Mouse (Mus musculus) midbrain, embryonic 15.5 days (tissue): ENCODE data around the gene Nfic. TPM values are rescaled to one million over a fixed set of nuclear protein-coding genes. Genes with fewer than 3 reads are reported as not detected.

Experiments
- ATAC-seq: fragments of 200-750 bp; cut with Nextera tagmentation; replicated peaks from 2 replicates; pipeline ENCODE4 v1.8.0; 2017; ENCODE audit warnings: moderate TSS enrichment
- H3K27ac ChIP-seq: fragments of 300-500 bp; sonication (generic); 2 replicates; pipeline ENCODE4 v1.5.1; 2015; ENCODE audit warnings: mild to moderate bottlenecking, inconsistent platforms
- H3K27me3 ChIP-seq: fragments of 300-500 bp; sonication (generic); replicated peaks from 2 replicates; pipeline ENCODE4 v1.6.1; 2015; ENCODE audit warnings: inconsistent platforms
- H3K36me3 ChIP-seq: fragments of 300-500 bp; sonication (generic); replicated peaks from 2 replicates; pipeline ENCODE4 v1.6.1; 2015; ENCODE audit warnings: inconsistent platforms
- H3K4me1 ChIP-seq: fragments of 300-500 bp; sonication (generic); 2 replicates; pipeline ENCODE4 v1.6.1; 2015; ENCODE audit warnings: inconsistent platforms
- H3K4me2 ChIP-seq: fragments of 300-500 bp; sonication (generic); 2 replicates; pipeline ENCODE4 v1.6.1; 2015; ENCODE audit warnings: inconsistent platforms, mild to moderate bottlenecking, moderate library complexity
- H3K4me3 ChIP-seq: fragments of 300-500 bp; sonication (generic); 2 replicates; pipeline ENCODE4 v1.5.1; 2015; ENCODE audit warnings: mild to moderate bottlenecking, inconsistent platforms
- H3K9ac ChIP-seq: fragments of 300-500 bp; sonication (generic); 2 replicates; pipeline ENCODE4 v1.6.1; 2015; ENCODE audit warnings: mild to moderate bottlenecking, inconsistent platforms
- H3K9me3 ChIP-seq: fragments of 300-500 bp; sonication (generic); 2 replicates; pipeline ENCODE4 v1.6.1; 2016; ENCODE audit warnings: inconsistent platforms
- WGBS: fragments of 180-500 bp; shearing (Covaris S2); methylation state at CpG from one replicate; pipeline ENCODE4 v1.1.7; 2015; ENCODE audit warnings: mixed read lengths; 5-methylcytosine and 5-hydroxymethylcytosine counted together
- polyA plus RNA-seq: library from polyadenylated mRNA; unstranded; fragments of >200 nt; fragmentation: Nextera tagmentation; extraction: Ambion mirVana; gene quantifications from 2 replicates; pipeline ENCODE4 v1.2.1, GENCODE M21; 2015

The Nfic gene
- polyA plus RNA-seq, 1 experiment from 2014 or later, result 18.1 TPM

DNA sequence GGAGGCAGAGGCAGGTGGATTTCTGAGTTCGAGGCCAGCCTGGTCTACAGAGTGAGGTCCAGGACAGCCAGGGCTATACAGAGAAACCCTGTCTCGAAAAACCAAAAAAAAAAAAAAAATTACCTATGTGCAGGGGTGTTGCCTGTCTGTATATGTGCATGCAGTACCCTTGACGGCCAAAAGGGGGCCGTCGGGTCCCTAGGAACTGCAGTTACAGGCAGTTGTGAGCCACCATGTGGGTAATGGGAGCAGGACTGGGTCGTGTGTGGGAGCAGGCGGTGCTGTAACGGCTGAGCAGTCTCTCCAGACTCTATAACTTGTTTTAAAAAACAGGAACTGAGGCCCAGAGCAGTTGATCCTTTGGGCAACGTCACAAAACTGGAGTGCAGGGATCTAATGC is 28.5 kb upstream of the Nfic start:
- Histone ChIP-seq H3K4me3 (no peak overlapping the region), H3K9me3 (no peaks in the 10 kb centered on the region), H3K36me3 (peaks cover 20% of the 10 kb centered on the region; the same call in 1 of the 2 replicates), H3K4me2 (0 out of 2 replicates have a peak overlapping the region, but pooled peaks have one; percentile 6), H3K27me3 (no peaks in the 10 kb centered on the region), H3K4me1 (peaks cover 40% of the 10 kb centered on the region), H3K27ac (peak overlapping the region; percentile 78), H3K9ac (no peak overlapping the region)
- WGBS, result 13% methylated on average over 9 of the region's 9 CpGs
- no peak for ATAC-seq

- peak within 1 kb of the TSS; percentile 77 for H3K4me2 ChIP-seq
- H3K36me3 ChIP-seq, result peaks cover 10% of the 10 kb centered on the region; the same call in 1 of the 2 replicates
- no peaks in the 10 kb centered on the region for H3K9me3 ChIP-seq
- peaks cover 55% of the 10 kb centered on the region for H3K4me1 ChIP-seq
- H3K27me3 ChIP-seq, result no peaks in the 10 kb centered on the region
- WGBS, result 0% methylated on average over 36 of the region's 36 CpGs
- H3K27ac ChIP-seq, result peak within 1 kb of the TSS; percentile 89
- peak within 1 kb of the TSS; percentile 95 for H3K9ac ChIP-seq
- H3K4me3 ChIP-seq, result peak within 1 kb of the TSS; percentile 86
- ATAC-seq, result peak; percentile 51
Measured at GRCm38 (mm10) chr10:81482533-81482889, 27.1 kb upstream of the Nfic start, which contains the start of gene Celf5. Gene Celf5 (minus strand): TSS chr10:81482709.

DNA sequence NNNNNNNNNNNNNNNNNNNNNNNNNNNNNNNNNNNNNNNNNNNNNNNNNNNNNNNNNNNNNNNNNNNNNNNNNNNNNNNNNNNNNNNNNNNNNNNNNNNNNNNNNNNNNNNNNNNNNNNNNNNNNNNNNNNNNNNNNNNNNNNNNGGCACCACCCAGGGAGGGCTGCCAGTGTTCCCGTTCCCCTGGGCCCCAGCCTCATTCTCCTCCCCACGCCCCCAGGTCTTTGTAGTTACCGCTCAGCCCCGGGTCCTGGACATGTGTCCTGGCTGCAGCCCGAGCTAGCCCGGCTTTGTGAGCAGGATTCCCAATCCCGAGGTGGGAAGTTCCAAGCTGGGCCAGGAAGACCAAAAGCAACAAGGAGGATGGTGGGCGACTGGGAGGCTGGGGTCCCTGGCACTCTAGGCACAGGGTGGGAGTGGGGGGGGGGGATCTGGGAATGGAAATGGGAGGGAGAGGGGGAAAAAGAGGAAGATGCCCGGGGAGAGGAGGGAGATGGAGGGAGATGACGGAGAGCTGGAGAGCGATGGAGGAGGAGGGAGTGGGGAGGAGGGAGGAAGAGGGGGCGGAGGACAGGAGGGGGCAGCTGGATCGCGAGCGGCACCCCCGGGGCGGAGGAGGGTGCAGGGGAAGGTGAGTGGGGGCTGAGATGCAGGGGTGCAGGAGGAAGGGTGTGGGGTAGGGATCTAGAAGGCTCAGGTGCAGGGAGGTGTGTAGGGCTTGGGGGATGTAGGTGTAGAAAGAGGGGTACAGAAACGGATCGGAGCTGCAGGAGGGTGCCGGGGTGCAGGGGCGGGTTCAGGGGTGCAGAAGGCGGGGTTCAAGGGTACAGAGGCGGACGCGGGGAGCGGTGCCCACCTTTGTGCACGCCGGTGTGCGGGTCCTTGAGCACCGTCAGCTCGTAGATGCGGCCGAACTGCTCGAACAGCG is 26.4 kb upstream of the Nfic start:
- Histone ChIP-seq H3K4me1 (peaks cover 61% of the 10 kb centered on the region), H3K36me3 (peaks cover 5% of the 10 kb centered on the region; the same call in 1 of the 2 replicates), H3K27ac (peak overlapping the region; percentile 89), H3K4me3 (peak overlapping the region; percentile 86), H3K9me3 (no peaks in the 10 kb centered on the region), H3K9ac (peak overlapping the region; percentile 95), H3K27me3 (no peaks in the 10 kb centered on the region), H3K4me2 (peak overlapping the region; percentile 77)
- peak; percentile 40 for ATAC-seq
- WGBS, result 2% methylated on average over 35 of the region's 35 CpGs

- no peak for ATAC-seq
- H3K27me3 ChIP-seq, result no peaks in the 10 kb centered on the region
- no peak overlapping the region for H3K4me3 ChIP-seq
- H3K9ac ChIP-seq, result no peak overlapping the region
- peaks cover 70% of the 10 kb centered on the region for H3K4me1 ChIP-seq
- H3K9me3 ChIP-seq, result no peaks in the 10 kb centered on the region
- H3K27ac ChIP-seq, result peak overlapping the region; percentile 92
- 85% methylated on average over 10 of the region's 10 CpGs for WGBS
- H3K36me3 ChIP-seq, result 0 out of 2 replicates have a peak, but pooled peaks cover 2% of the 10 kb centered on the region
- H3K4me2 ChIP-seq, result no peak overlapping the region
Measured at GRCm38 (mm10) chr10:81474461-81474860, 19.0 kb upstream of the Nfic start.

- Histone ChIP-seq H3K4me2 (peak overlapping the region; percentile 77), H3K27me3 (no peaks in the 10 kb centered on the region), H3K27ac (peak overlapping the region; percentile 92), H3K9me3 (no peaks in the 10 kb centered on the region), H3K4me1 (peaks cover 60% of the 10 kb centered on the region), H3K36me3 (peaks cover 6% of the 10 kb centered on the region; the same call in 1 of the 2 replicates), H3K9ac (peak overlapping the region; percentile 66), H3K4me3 (peak overlapping the region; percentile 45)
- peak; percentile 87 for ATAC-seq
- WGBS, result under 1% methylated on average over 21 of the region's 22 CpGs
Measured at GRCm38 (mm10) chr10:81473003-81473451, 17.6 kb upstream of the Nfic start.

DNA sequence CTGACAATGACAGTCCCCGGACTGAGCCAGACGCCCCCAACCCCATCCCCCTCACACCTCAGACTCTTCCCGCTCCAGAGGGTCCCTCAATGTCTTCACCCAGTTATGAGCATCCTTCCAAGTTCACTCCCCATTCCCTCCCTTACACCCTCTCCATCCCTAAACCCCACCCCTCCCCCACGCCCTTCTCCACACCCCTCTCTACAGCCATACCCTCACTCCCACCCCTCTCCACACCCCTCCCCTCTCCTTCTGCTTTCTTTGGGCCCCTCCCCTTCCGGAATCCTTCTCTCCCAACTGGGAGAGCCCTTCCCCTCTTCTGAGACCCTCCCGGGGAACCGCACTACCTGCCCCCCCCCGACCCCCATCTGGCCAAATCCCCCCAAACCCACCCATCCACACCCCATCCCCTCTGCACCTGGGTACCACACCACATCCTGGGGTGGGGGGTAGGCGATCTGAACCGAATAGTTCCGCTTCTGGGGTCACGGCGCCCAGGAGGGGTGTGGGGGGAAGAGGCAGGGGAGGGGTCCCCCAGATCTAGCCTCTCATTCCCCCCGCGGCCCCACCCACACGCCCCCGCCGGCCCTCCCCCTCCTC is 17.1 kb upstream of the Nfic start:
- no peaks in the 10 kb centered on the region for H3K9me3 ChIP-seq
- peaks cover 55% of the 10 kb centered on the region for H3K4me1 ChIP-seq
- no peaks in the 10 kb centered on the region for H3K27me3 ChIP-seq
- peak overlapping the region; percentile 45 for H3K4me3 ChIP-seq
- peak; percentile 41 for ATAC-seq
- peak overlapping the region; percentile 77 for H3K4me2 ChIP-seq
- peak overlapping the region; percentile 66 for H3K9ac ChIP-seq
- peaks cover 11% of the 10 kb centered on the region; the same call in 1 of the 2 replicates for H3K36me3 ChIP-seq
- peak overlapping the region; percentile 92 for H3K27ac ChIP-seq
- WGBS, result 2% methylated on average over 18 of the region's 18 CpGs

DNA sequence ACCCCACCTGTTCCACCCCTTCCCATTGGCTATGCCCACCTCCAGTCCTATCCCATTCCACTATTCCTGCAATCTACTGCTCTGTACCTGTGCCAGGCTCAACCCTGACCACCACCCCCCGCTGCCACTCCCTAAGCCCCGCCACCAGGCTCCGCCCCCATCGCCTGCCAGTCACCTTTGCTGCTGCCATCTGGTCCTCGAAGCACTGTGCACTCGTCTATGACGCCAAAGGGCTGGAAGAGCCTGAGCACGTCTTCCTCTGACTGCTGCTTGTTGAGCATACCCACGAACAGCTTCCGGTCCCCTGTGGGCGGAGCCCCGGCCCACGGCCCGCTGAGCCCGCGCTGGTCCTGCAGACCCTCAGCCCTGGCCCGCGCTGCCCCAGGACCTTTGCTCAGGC is 15.0 kb upstream of the Nfic start:
- Histone ChIP-seq H3K9ac (no peak overlapping the region), H3K27ac (no peak overlapping the region), H3K4me3 (no peak overlapping the region), H3K36me3 (peaks cover 29% of the 10 kb centered on the region), H3K4me2 (no peak overlapping the region), H3K4me1 (peaks cover 45% of the 10 kb centered on the region), H3K27me3 (no peaks in the 10 kb centered on the region), H3K9me3 (no peaks in the 10 kb centered on the region)
- WGBS, result 61% methylated on average over 18 of the region's 18 CpGs
- ATAC-seq, result no peak

GRCm38 (mm10) chr10:81469253-81469652 is 13.8 kb upstream of the Nfic start:
- whole genome bisulfite sequencing, result 90% methylated on average over 5 of the region's 5 CpGs
- ATAC-seq, result no peak

GRCm38 (mm10) chr10:81467670-81468235 is 12.3 kb upstream of the Nfic start:
- 85% methylated on average over 16 of the region's 16 CpGs for WGBS
- H3K27ac ChIP-seq, result no peak overlapping the region
- no peak overlapping the region for H3K4me3 ChIP-seq
- no peak for ATAC-seq
- peaks cover 18% of the 10 kb centered on the region; the same call in 1 of the 2 replicates for H3K27me3 ChIP-seq
- no peak overlapping the region for H3K4me2 ChIP-seq
- peaks cover 29% of the 10 kb centered on the region for H3K36me3 ChIP-seq
- H3K9ac ChIP-seq, result no peak overlapping the region
- H3K4me1 ChIP-seq, result peaks cover 37% of the 10 kb centered on the region
- no peaks in the 10 kb centered on the region for H3K9me3 ChIP-seq

More at GRCm38 (mm10) chr10:81469253-81469652, 13.8 kb upstream of the Nfic start:
- Histone ChIP-seq H3K4me2 (no peak overlapping the region), H3K4me3 (no peak overlapping the region), H3K9ac (no peak overlapping the region), H3K4me1 (peaks cover 47% of the 10 kb centered on the region), H3K27ac (no peak overlapping the region), H3K36me3 (peaks cover 29% of the 10 kb centered on the region), H3K9me3 (no peaks in the 10 kb centered on the region), H3K27me3 (peaks cover 7% of the 10 kb centered on the region; the same call in 1 of the 2 replicates)

DNA sequence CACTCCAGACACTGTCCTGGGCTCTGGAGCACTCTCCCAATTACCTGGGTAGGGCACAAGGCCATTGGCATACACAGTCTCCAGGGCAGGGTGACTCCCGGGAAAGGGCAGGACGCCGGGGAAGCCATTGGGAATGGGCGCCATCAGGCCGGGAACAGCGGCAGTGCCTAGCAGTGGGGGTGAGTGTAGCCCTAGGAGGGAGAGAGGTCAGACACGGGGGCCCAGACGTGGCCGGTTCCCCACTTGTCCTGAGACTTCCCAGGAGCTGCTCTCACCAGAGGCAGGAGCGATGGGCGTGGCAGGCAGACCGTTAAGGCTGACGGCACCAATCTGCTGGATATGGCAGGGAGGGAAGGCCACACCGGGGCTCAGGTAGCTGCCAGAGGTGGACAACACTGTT is 11.4 kb upstream of the Nfic start:
- Histone ChIP-seq H3K4me3 (no peak overlapping the region), H3K27ac (no peak overlapping the region), H3K36me3 (peaks cover 37% of the 10 kb centered on the region), H3K9ac (no peak overlapping the region), H3K27me3 (peaks cover 26% of the 10 kb centered on the region), H3K9me3 (no peaks in the 10 kb centered on the region), H3K4me2 (no peak overlapping the region), H3K4me1 (peaks cover 29% of the 10 kb centered on the region)
- WGBS, result 68% methylated on average over 14 of the region's 14 CpGs
- ATAC-seq, result no peak

- Histone ChIP-seq H3K36me3 (peaks cover 37% of the 10 kb centered on the region), H3K9me3 (no peaks in the 10 kb centered on the region), H3K4me3 (no peak overlapping the region), H3K27ac (no peak overlapping the region), H3K4me1 (peaks cover 23% of the 10 kb centered on the region), H3K9ac (no peak overlapping the region), H3K27me3 (peaks cover 32% of the 10 kb centered on the region), H3K4me2 (no peak overlapping the region)
- 82% methylated on average over 2 of the region's 2 CpGs for WGBS
- no peak for ATAC-seq
Measured at GRCm38 (mm10) chr10:81466066-81466465, 10.6 kb upstream of the Nfic start.

GRCm38 (mm10) chr10:81465265-81465645 is 9.8 kb upstream of the Nfic start:
- peaks cover 15% of the 10 kb centered on the region for H3K4me1 ChIP-seq
- peaks cover 37% of the 10 kb centered on the region for H3K36me3 ChIP-seq
- H3K4me3 ChIP-seq, result no peak overlapping the region
- H3K9ac ChIP-seq, result no peak overlapping the region
- 1% methylated on average over 5 of the region's 5 CpGs for WGBS
- no peak overlapping the region for H3K27ac ChIP-seq
- H3K27me3 ChIP-seq, result peaks cover 39% of the 10 kb centered on the region
- H3K9me3 ChIP-seq, result no peaks in the 10 kb centered on the region
- peak; percentile 8 for ATAC-seq
- no peak overlapping the region for H3K4me2 ChIP-seq
